Mouse (Mus musculus): Measurements from ENCODE around the gene Tmem150c. TPM values are rescaled to one million over a fixed set of nuclear protein-coding genes. Genes with fewer than 3 reads are reported as not detected.

The Tmem150c gene
- polyA plus RNA-seq, 1 experiment: 1.1 TPM

GRCm38 (mm10) chr5:100199092-100199853 lies 39.7 kb upstream of the Tmem150c start:
- Histone ChIP-seq H3K9ac (ENCODE audit: low read depth, poor library complexity, severe bottlenecking) (no peak overlapping the region), H3K27me3 (ENCODE audit: control insufficient read depth, insufficient read depth, low read length, poor library complexity, severe bottlenecking) (no peaks in the 10 kb centered on the region), H3K9me3 (replicated peaks; ENCODE audit: control insufficient read depth, insufficient read depth, low read length, poor library complexity, severe bottlenecking) (no peaks in the 10 kb centered on the region), H3K36me3 (ENCODE audit: control insufficient read depth, insufficient read depth, low read length, poor library complexity, severe bottlenecking) (no peaks in the 10 kb centered on the region), H3K4me3 (ENCODE audit: low read depth, low read length) (no peak overlapping the region), H3K4me1 (ENCODE audit: control insufficient read depth, insufficient read depth, low read length) (no peaks in the 10 kb centered on the region), H3K27ac (ENCODE audit: insufficient read depth, low read length) (no peak overlapping the region)
- TF ChIP-seq EP300 (IDR thresholded peaks at IDR 0.05; ENCODE audit: insufficient read depth, low read depth, low read length): no peak
- TF ChIP-seq POLR2A (IDR thresholded peaks at IDR 0.05; ENCODE audit: insufficient read depth, low read length): no peak
- no peak for TF ChIP-seq CTCF (IDR thresholded peaks at IDR 0.05; ENCODE audit: low read depth, low read length)

GRCm38 (mm10) chr5:100197476-100197875 lies 37.9 kb upstream of the Tmem150c start:
- H3K9ac ChIP-seq (ENCODE audit: low read depth, poor library complexity, severe bottlenecking): no peak overlapping the region
- no peaks in the 10 kb centered on the region for H3K9me3 ChIP-seq (replicated peaks; ENCODE audit: control insufficient read depth, insufficient read depth, low read length, poor library complexity, severe bottlenecking)
- no peaks in the 10 kb centered on the region for H3K4me1 ChIP-seq (ENCODE audit: control insufficient read depth, insufficient read depth, low read length)
- no peaks in the 10 kb centered on the region for H3K36me3 ChIP-seq (ENCODE audit: control insufficient read depth, insufficient read depth, low read length, poor library complexity, severe bottlenecking)
- H3K27me3 ChIP-seq (ENCODE audit: control insufficient read depth, insufficient read depth, low read length, poor library complexity, severe bottlenecking): no peaks in the 10 kb centered on the region
- H3K27ac ChIP-seq (ENCODE audit: insufficient read depth, low read length): no peak overlapping the region
- TF ChIP-seq EP300 (IDR thresholded peaks at IDR 0.05; ENCODE audit: insufficient read depth, low read depth, low read length): no peak
- TF ChIP-seq POLR2A (IDR thresholded peaks at IDR 0.05; ENCODE audit: insufficient read depth, low read length): no peak
- no peak for TF ChIP-seq CTCF (IDR thresholded peaks at IDR 0.05; ENCODE audit: low read depth, low read length)
- H3K4me3 ChIP-seq (ENCODE audit: low read depth, low read length): no peak overlapping the region

DNA sequence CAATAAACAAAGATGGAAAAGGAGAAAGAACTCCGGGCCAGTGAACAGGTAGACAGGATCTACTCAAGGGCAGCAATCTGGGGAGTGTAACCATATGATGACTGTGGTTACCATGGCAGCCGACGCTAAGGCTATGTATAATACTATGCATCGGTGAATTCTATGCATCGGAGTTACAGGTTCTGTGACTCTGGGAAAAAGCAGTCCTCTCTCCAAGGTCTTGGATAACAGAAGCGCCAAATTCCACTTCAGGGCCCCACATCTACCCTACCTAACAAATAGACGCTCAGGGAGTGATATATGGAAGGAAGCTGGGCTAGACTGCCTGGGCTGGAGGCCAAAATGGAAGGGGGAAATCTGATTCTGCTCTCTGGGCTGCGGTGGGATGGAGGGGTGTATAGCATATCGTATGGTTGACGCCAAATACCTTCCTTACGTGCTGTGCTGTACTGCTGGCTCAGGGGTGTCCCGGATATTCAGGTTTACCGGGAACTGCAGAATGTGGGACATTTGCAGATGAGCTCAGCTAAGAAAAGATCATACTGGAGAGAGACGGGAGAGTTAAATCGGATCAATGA lies 37.3 kb upstream of the Tmem150c start:
- Histone ChIP-seq H3K9ac (ENCODE audit: low read depth, poor library complexity, severe bottlenecking) (no peak overlapping the region), H3K27ac (ENCODE audit: insufficient read depth, low read length) (no peak overlapping the region), H3K27me3 (ENCODE audit: control insufficient read depth, insufficient read depth, low read length, poor library complexity, severe bottlenecking) (no peaks in the 10 kb centered on the region), H3K36me3 (ENCODE audit: control insufficient read depth, insufficient read depth, low read length, poor library complexity, severe bottlenecking) (no peaks in the 10 kb centered on the region), H3K4me3 (ENCODE audit: low read depth, low read length) (no peak overlapping the region), H3K9me3 (replicated peaks; ENCODE audit: control insufficient read depth, insufficient read depth, low read length, poor library complexity, severe bottlenecking) (no peaks in the 10 kb centered on the region), H3K4me1 (ENCODE audit: control insufficient read depth, insufficient read depth, low read length) (no peaks in the 10 kb centered on the region)
- TF ChIP-seq POLR2A (IDR thresholded peaks at IDR 0.05; ENCODE audit: insufficient read depth, low read length) (no peak), EP300 (IDR thresholded peaks at IDR 0.05; ENCODE audit: insufficient read depth, low read depth, low read length) (no peak), CTCF (IDR thresholded peaks at IDR 0.05; ENCODE audit: low read depth, low read length) (no peak)

DNA sequence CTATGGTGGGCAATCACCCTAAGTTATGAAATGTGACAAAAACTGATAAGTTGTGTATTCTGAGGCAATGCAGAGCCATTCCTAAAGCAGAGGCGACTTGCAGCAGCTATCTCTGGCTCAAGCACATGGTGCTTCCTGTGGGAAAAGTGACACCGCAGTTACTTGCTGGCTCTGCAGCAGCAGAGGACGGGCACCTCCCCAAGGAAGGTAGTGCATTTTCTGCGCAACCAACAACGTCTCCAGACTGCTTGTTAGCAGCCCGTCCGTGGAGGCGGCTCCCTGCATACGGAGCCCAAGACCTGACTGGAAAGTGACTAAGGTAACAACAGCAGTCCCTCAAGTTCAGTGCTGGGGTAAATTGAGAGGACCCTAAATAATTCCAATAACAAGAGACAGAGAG lies 36.8 kb upstream of the Tmem150c start:
- Histone ChIP-seq H3K9ac (ENCODE audit: low read depth, poor library complexity, severe bottlenecking) (no peak overlapping the region), H3K27me3 (ENCODE audit: control insufficient read depth, insufficient read depth, low read length, poor library complexity, severe bottlenecking) (no peaks in the 10 kb centered on the region), H3K4me1 (ENCODE audit: control insufficient read depth, insufficient read depth, low read length) (no peaks in the 10 kb centered on the region), H3K27ac (ENCODE audit: insufficient read depth, low read length) (no peak overlapping the region), H3K9me3 (replicated peaks; ENCODE audit: control insufficient read depth, insufficient read depth, low read length, poor library complexity, severe bottlenecking) (no peaks in the 10 kb centered on the region), H3K4me3 (ENCODE audit: low read depth, low read length) (no peak overlapping the region), H3K36me3 (ENCODE audit: control insufficient read depth, insufficient read depth, low read length, poor library complexity, severe bottlenecking) (no peaks in the 10 kb centered on the region)
- no peak for TF ChIP-seq POLR2A (IDR thresholded peaks at IDR 0.05; ENCODE audit: insufficient read depth, low read length)
- no peak for TF ChIP-seq CTCF (IDR thresholded peaks at IDR 0.05; ENCODE audit: low read depth, low read length)
- TF ChIP-seq EP300 (IDR thresholded peaks at IDR 0.05; ENCODE audit: insufficient read depth, low read depth, low read length): no peak

- Histone ChIP-seq H3K9me3 (replicated peaks; ENCODE audit: control insufficient read depth, insufficient read depth, low read length, poor library complexity, severe bottlenecking) (no peaks in the 10 kb centered on the region), H3K4me3 (ENCODE audit: low read depth, low read length) (no peak overlapping the region), H3K4me1 (ENCODE audit: control insufficient read depth, insufficient read depth, low read length) (no peaks in the 10 kb centered on the region), H3K36me3 (ENCODE audit: control insufficient read depth, insufficient read depth, low read length, poor library complexity, severe bottlenecking) (no peaks in the 10 kb centered on the region), H3K9ac (ENCODE audit: low read depth, poor library complexity, severe bottlenecking) (no peak overlapping the region), H3K27me3 (ENCODE audit: control insufficient read depth, insufficient read depth, low read length, poor library complexity, severe bottlenecking) (no peaks in the 10 kb centered on the region), H3K27ac (ENCODE audit: insufficient read depth, low read length) (no peak overlapping the region)
- TF ChIP-seq CTCF (IDR thresholded peaks at IDR 0.05; ENCODE audit: low read depth, low read length) (no peak), POLR2A (IDR thresholded peaks at IDR 0.05; ENCODE audit: insufficient read depth, low read length) (no peak), EP300 (IDR thresholded peaks at IDR 0.05; ENCODE audit: insufficient read depth, low read depth, low read length) (no peak)
Measured at GRCm38 (mm10) chr5:100191438-100192190, 32.0 kb upstream of the Tmem150c start.

Measured in ES-Bruce4 (cell line).